Mouse (Mus musculus) heart, adult 9 months (tissue): ENCODE results near the gene Alkal2.

Experiments used
- DNase-seq, 2 experiments: peaks; one replicate each; pipeline ENCODE4 v3.0.0; 2022; ENCODE audit warnings: low spot score in 2 of 2

Alkal2 gene

DNA sequence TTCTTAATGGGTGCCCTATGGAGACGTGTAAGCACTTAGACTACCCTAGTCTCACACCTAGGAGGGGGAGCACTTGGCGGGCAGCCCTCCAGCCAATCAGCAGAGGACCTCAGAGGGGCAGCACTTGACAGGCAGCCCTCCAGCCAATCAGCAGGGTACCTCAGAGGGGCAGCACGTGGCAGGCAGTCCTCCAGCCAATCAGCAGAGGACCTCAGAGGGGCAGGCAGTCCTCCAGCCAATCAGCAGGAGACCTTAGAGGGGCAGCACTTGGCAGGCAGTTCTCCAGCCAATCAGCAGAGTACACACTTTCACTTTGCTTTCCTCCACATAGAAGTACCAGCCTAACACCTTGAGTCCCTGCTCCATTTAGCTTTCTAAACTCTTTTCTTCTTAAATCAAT is 38.3 kb downstream of the Alkal2 start:
- no peak for DNase-seq

GRCm38 (mm10) chr12:30928182-30928581 is 44.1 kb downstream of the Alkal2 start:
- no peak for DNase-seq

GRCm38 (mm10) chr12:30933299-30933698 is 49.2 kb downstream of the Alkal2 start:
- DNase-seq: no peak

DNA sequence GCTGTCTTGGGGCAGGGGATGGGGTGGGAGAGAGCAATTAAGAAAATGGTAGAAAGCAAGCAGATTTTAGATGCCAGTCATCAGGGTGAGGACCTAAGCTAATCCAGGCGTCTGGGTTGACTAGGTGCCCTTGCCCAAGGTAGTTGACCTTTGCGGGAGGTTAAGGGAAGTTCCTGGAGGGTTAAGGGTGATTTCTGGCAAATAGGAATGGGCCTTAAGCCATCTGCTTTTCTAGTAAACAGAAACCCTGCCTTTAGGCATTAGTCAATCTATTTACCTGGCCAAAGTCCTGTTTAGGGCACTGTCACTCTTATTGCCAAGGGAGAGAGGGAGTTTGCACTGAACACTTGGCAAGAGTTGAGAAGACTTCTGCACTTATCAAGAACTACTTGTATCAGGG is 52.8 kb downstream of the Alkal2 start:
- DNase-seq: no peak
